Mouse (Mus musculus) kidney, adult 2 months (tissue): ENCODE measurements at regions not wholly inside any gene's neighbourhood (a gene's known extent, or its start where the extent isn't known, plus 50 kb on each side); places are given as distances from the start of the nearest gene placed in this dataset.

Source experiments
- CTCF ChIP-seq: fragments of 200-500 bp; conservative IDR thresholded peaks from 2 replicates; pipeline ENCODE4 v1.5.1; 2011; ENCODE audit warnings: low read depth, mild to moderate bottlenecking, control low read depth, low read length, moderate library complexity, mixed read lengths; ENCODE audit not compliant: insufficient read depth, insufficient read length
- POLR2A ChIP-seq: fragments of 200-500 bp; IDR thresholded peaks from one replicate; pipeline ENCODE4 v1.6.1; 2011; ENCODE audit warnings: low read depth, low read length, control low read depth

GRCm38 (mm10) chr2:167877254-167877870 lies 54.5 kb upstream of the Ptpn1 start:
- TF ChIP-seq CTCF (no peak), POLR2A (no peak)
